Mouse (Mus musculus) neutrophil, adult 65 days (primary cell): ENCODE measurements around the gene Spata7. TPM values are rescaled to one million over a fixed set of nuclear protein-coding genes. Genes with fewer than 3 reads are reported as not detected.

Source experiments
- total RNA-seq: library from RNA; stranded (reverse); gene quantifications from 2 replicates; pipeline ENCODE4 v1.2.4, GENCODE M21; 2023

Gene Spata7
- 6.0 and 10.2 TPM in 2 replicates for total RNA-seq

DNA sequence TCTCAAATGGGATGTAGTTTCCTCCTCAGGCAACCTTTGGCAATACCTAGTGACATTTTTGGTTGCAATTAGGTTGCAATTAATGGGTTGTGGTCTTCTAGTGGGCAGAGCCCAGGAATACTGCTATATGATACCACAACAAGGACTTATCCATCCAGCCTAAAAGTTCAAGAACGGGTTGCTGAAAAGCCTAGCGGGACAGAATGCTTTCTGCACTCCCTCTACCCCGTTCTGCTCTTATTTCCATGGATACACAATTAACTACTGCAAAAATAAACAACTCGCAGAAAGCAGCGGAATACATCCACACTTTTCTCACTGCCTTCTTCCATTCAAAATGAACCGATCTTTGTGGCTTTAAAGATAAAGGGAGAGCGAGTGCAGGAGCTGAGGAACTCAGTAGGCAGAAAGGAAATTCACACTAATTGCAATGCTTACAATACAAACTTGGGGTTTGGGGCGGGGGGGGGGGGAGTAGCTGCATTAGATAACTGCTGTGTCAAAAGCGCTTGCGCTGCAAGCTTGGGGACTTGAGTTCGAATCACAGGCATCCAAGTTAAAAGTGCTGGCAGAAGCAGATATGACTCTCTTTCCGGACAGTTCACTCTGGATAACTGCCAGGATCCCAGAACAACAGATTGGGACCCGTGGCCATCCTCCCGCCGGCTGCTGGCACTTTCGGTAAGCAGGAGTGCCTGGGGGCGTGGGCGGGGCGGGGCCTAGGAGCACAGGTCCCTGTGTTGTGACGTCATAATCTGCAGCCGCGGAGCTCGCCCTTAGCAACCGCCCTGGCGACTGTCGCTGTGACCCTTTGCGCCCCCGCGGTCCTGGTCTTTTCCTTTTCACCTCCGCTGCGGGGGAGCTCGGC lies at the start of gene Spata7:
Spata7 (plus strand) TSS at position 766 of the 868 bp plus-strand sequence.

Other genes with a start within 250 kb of the Spata7 start
- not detected in 2 replicates for gene Kcnk10, start 49.8 kb upstream of the Spata7 start, total RNA-seq
- 1.8 and 2.2 TPM in 2 replicates for gene Ptpn21, start 109.2 kb downstream of the Spata7 start, total RNA-seq
- 51.4 and 59.3 TPM in 2 replicates for gene Zc3h14, start 118.8 kb downstream of the Spata7 start, total RNA-seq